Mouse (Mus musculus) forebrain, postnatal 0 days (tissue): ENCODE data around the gene 2310034G01Rik. TPM values are rescaled to one million over a fixed set of nuclear protein-coding genes. Genes with fewer than 3 reads are reported as not detected.
A peak's percentile ranks its signal among the peaks of the same experiment; 100 is the strongest.

ENCODE experiments used
- ATAC-seq: fragments of 200-750 bp; cut with Nextera tagmentation; 2 replicates; pipeline ENCODE4 v1.8.0; 2017; ENCODE audit warnings: mild to moderate bottlenecking, moderate library complexity
- DNase-seq: peaks from one replicate; pipeline ENCODE4 v3.0.0-alpha.2; 2015
- H3K27ac ChIP-seq: fragments of 300-500 bp; sonication (generic); 2 replicates; pipeline ENCODE4 v1.5.1; 2014; ENCODE audit warnings: low read depth, mild to moderate bottlenecking, antibody characterized with exemption, low read length, moderate library complexity, mixed read lengths
- H3K27me3 ChIP-seq: fragments of 300-500 bp; sonication (generic); 2 replicates; pipeline ENCODE4 v1.6.1; 2014; ENCODE audit warnings: mild to moderate bottlenecking, low read length, mixed read lengths; ENCODE audit not compliant: insufficient read depth
- H3K36me3 ChIP-seq: fragments of 300-500 bp; sonication (generic); 2 replicates; pipeline ENCODE4 v1.6.1; 2014; ENCODE audit warnings: mild to moderate bottlenecking, moderate library complexity; ENCODE audit not compliant: insufficient read depth
- H3K4me1 ChIP-seq: fragments of 300-500 bp; sonication (generic); 2 replicates; pipeline ENCODE4 v1.6.1; 2014; ENCODE audit warnings: antibody characterized with exemption; ENCODE audit not compliant: insufficient read depth
- H3K4me2 ChIP-seq: fragments of 300-500 bp; sonication (generic); 2 replicates; pipeline ENCODE4 v1.6.1; 2014; ENCODE audit warnings: low read depth, mild to moderate bottlenecking, moderate library complexity
- H3K4me3 ChIP-seq: fragments of 300-500 bp; sonication (generic); 2 replicates; pipeline ENCODE4 v1.5.1; 2014; ENCODE audit warnings: low read depth, low read length, mixed read lengths
- H3K9ac ChIP-seq: fragments of 300-500 bp; sonication (generic); 2 replicates; pipeline ENCODE4 v1.6.1; 2014; ENCODE audit warnings: mild to moderate bottlenecking
- H3K9me3 ChIP-seq: fragments of 300-500 bp; sonication (generic); 2 replicates; pipeline ENCODE4 v1.6.1; 2016; ENCODE audit warnings: low read length
- CTCF ChIP-seq: sonication (generic); IDR thresholded peaks from 2 replicates; pipeline ENCODE4 v1.5.1; 2016; ENCODE audit warnings: antibody characterized with exemption, control low read depth, low read depth
- WGBS: fragments of 180-500 bp; shearing (Covaris S2); extraction: QIAGEN DNeasy Blood & Tissue Kit; methylation state at CpG from one replicate; pipeline ENCODE4 v1.1.7; 2014; 5-methylcytosine and 5-hydroxymethylcytosine counted together
- polyA plus RNA-seq: library from polyadenylated mRNA; unstranded; fragments of >200 nt; fragmentation: Nextera tagmentation; extraction: Ambion mirVana; gene quantifications from 2 replicates; pipeline ENCODE4 v1.2.1, GENCODE M21; 2015
- total RNA-seq: library from RNA; depleted of rRNA; stranded (reverse); fragments of >200 nt; gene quantifications from 2 replicates; pipeline ENCODE4 v1.2.3, GENCODE M21; 2014

Gene 2310034G01Rik
- total and polyA plus RNA-seq, 2 experiments from 2014 or later = 2.3 to 4.3 TPM

DNA sequence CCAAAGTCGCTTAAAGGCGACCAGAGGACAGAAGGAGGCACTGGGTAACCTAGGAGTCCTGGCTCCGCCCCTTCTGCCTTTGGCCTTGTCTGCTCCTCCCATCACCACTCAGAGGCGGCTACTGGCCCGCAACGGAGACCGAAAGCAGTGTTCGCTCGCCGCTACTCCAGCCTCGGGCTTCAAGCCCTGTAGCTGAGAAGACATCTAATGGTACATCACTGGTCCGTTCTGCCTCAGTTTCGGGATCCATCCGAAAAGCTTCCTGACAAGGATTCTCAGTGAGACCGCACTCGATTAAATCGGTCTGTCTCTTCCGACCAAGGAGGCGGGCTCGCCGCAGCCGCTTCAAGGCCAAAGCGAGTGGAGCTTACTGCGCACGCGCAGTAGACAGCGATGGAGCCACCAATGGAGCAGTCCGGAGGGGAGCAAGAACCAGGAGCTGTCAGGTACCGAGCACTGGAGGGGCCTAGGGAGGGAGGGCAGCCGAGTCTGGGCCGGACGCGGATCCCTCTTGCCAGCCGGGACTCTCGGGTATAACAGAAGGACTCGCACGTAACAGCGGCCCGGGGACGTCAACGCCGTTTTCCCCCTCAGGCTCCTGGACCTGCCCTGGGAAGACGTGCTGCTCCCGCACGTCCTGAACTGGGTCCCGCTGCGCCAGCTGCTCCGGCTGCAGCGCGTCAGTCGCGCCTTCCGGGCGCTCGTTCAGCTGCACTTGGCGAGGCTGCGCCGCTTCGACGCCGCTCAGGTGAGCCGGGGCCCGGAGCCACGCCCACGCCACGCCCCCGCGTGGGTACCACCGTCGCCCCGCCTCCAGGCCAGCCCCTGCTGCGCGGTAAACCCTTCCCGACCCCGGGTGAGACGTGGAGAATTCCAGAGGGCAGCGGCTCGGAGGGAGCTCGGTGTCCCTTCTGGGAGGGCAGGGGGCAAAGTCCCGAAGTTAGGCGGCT lies 21.7 kb downstream of the 2310034G01Rik start, which contains the start of gene Fbxl15:
Gene Fbxl15 (plus strand): TSS at position 104 of the 950 bp plus-strand sequence.
- Histone ChIP-seq H3K27ac (peak within 1 kb of the TSS; percentile 97), H3K27me3 (no peaks in the 10 kb centered on the region), H3K36me3 (peaks cover 30% of the 10 kb centered on the region), H3K4me1 (peaks cover 7% of the 10 kb centered on the region), H3K4me3 (peak within 1 kb of the TSS; percentile 69), H3K9ac (peak within 1 kb of the TSS; percentile 74), H3K4me2 (peak within 1 kb of the TSS; percentile 95), H3K9me3 (no peaks in the 10 kb centered on the region)
- under 1% methylated on average over 79 of the region's 81 CpGs for WGBS
- peak; percentile 98 for DNase-seq
- no peak for TF ChIP-seq CTCF
- peak; percentile 91 for ATAC-seq

DNA sequence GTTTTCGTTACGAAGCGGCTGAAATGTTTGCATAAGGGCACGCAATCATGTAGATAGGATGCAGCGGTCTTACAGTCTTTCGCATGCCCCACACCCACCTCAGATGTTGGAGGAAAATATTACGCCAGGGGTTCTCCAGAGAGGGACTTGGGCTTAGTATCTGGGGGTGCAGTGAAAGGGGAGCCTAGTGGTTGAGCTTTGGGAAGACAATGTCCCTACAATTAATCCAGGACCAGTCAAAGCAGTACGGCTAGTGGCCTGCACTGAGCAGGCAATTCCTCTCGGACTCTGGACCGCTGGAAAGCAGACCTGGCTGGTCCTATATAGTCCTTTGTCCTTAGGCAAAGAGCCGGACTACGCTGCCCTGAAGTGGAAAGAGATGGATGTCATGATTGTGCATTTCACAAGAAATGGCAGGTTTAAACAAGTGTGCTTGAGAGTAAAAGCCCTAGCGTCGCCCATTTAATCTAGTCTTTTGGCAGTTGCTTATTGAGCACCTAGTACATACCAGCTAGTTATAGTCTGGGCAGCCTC lies 22.5 kb downstream of the 2310034G01Rik start:
- ATAC-seq = no peak
- H3K4me1 ChIP-seq = peaks cover 7% of the 10 kb centered on the region
- no peak for TF ChIP-seq CTCF
- H3K4me3 ChIP-seq = peak overlapping the region; percentile 69
- H3K4me2 ChIP-seq = peak overlapping the region; percentile 95
- peak overlapping the region; percentile 74 for H3K9ac ChIP-seq
- 29% methylated on average over 14 of the region's 14 CpGs for WGBS
- no peaks in the 10 kb centered on the region for H3K27me3 ChIP-seq
- DNase-seq = no peak
- H3K9me3 ChIP-seq = no peaks in the 10 kb centered on the region
- H3K27ac ChIP-seq = peak overlapping the region; percentile 97
- H3K36me3 ChIP-seq = peaks cover 34% of the 10 kb centered on the region

DNA sequence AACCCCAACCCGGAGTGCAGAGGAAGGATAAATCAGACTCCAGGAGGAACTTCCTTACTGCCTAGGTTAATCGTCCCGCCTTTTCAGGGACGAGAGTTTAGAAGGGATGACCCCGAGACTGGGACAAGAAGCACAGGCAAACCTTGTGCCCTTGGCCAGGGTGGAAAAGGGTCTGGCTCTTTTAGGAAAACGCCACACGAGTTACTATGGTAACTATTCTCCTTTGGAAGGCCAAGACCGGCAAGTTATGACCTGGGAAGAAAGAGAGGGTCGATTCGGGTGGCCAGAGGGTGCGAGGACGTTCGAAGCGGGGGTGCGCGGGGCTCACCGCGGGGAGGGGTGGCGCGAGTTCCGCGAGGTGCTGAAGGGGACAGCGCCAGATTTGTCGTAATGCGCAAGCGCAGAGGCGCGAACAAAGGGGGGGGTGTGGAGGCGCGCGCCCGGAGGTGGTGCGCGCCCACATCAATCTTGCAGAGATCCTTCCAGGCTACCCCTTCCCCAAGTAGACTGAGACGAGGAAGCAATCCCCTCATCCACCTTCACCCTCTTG lies 23.3 kb downstream of the 2310034G01Rik start, which contains the start of gene Psd:
Gene Psd (minus strand): TSS at position 401 of the 550 bp plus-strand sequence.
- no peaks in the 10 kb centered on the region for H3K27me3 ChIP-seq
- H3K36me3 ChIP-seq = peaks cover 28% of the 10 kb centered on the region
- WGBS = under 1% methylated on average over 35 of the region's 35 CpGs
- peak within 1 kb of the TSS; percentile 69 for H3K4me3 ChIP-seq
- ATAC-seq (peak; percentile 14), DNase-seq (peak; percentile 93)
- H3K4me2 ChIP-seq = peak within 1 kb of the TSS; percentile 95
- H3K9me3 ChIP-seq = no peaks in the 10 kb centered on the region
- peak within 1 kb of the TSS; percentile 97 for H3K27ac ChIP-seq
- no peak for TF ChIP-seq CTCF
- H3K9ac ChIP-seq = peak within 1 kb of the TSS; percentile 74
- H3K4me1 ChIP-seq = peaks cover 12% of the 10 kb centered on the region

DNA sequence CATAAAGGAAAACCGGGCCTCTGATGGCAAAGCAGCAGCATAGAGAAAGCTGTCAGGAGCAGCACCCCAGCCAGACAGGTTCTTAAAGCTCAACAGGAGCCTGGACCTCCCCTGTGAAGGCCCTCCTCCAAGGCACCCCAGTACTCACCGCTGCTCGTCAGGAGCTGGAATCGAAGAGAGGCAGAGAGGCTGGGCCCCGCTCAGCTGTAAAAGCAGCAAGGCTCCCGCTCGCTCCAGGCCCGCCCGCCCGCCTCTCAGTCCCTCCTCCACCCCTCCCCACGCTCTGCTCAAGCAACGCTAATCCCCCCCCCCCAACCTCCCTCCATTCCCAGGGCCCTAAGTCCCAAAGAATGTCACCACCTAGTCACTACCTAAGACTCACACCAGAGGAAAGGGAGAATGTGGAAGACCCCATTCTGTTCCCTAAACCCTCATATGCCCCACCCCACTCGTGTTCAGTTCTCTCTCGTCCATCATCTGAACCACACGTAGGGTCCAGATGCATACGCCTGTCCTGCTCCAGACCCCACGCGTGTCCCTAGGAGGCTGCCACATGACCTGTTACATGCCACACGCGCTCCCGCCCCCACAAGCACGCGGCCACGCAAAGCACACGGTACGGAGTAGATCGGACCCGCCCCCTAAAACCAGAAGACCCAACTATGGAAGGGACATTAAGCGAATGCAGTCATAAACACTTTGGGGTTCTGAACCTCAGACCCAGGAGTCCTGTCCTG lies 23.9 kb downstream of the 2310034G01Rik start:
- peaks cover 19% of the 10 kb centered on the region for H3K4me1 ChIP-seq
- ATAC-seq (no peak), DNase-seq (peak; percentile 67)
- H3K9me3 ChIP-seq = no peaks in the 10 kb centered on the region
- peaks cover 21% of the 10 kb centered on the region for H3K36me3 ChIP-seq
- TF ChIP-seq CTCF = no peak
- peak overlapping the region; percentile 69 for H3K4me3 ChIP-seq
- H3K27ac ChIP-seq = peak overlapping the region; percentile 97
- WGBS = 5% methylated on average over 29 of the region's 29 CpGs
- peak overlapping the region; percentile 95 for H3K4me2 ChIP-seq
- H3K27me3 ChIP-seq = no peaks in the 10 kb centered on the region
- peak overlapping the region; percentile 74 for H3K9ac ChIP-seq

DNA sequence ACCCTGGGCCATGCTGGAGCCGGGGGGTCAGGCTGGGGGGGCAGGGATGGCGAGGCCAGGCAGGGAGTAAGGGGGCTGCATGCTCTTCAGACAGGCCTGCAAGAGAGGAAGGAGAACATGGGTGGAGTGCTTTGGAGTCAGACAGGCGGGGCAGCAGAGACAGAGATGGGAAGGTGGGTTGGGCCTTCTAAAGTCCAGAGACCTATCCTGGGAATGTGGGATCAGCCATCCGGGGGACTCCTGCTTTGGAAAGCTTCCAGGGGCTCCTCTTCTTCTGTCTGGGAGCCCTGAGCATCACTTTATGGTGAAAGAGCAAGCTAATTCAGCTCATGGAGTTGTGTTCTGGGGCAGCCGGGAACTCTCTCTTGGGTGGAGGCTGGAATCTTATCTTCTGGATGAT lies 25.2 kb downstream of the 2310034G01Rik start:
- 73% methylated on average over 5 of the region's 5 CpGs for WGBS
- Histone ChIP-seq H3K4me1 (peaks cover 21% of the 10 kb centered on the region), H3K4me2 (peak overlapping the region; percentile 95), H3K4me3 (peak overlapping the region; percentile 69), H3K9ac (0 out of 2 replicates have a peak overlapping the region, but pooled peaks have one; percentile 10), H3K27me3 (no peaks in the 10 kb centered on the region), H3K27ac (no peak overlapping the region), H3K9me3 (no peaks in the 10 kb centered on the region), H3K36me3 (peaks cover 9% of the 10 kb centered on the region; the same call in 1 of the 2 replicates)
- ATAC-seq (no peak), DNase-seq (no peak)
- TF ChIP-seq CTCF = no peak

DNA sequence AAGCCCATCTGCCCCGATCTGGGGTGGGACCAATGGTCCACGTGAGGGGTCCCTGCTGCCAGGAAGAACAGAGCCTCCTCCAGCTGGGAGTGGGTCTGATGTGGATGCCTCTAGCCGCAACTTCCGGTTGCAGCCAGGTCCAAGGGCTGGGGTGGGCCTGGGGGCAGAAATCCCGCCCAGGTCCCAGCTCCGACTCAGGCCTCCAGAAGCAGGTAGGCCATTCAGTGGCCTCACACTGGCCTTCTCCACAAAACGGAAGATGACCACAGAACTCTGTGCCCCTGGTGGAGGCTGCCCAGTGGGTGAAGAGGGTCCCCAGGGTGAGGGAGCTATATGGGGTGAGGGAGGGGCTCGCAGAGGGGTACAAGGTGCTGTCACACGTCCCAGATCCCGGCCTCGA lies 25.7 kb downstream of the 2310034G01Rik start:
- no peak for ATAC-seq
- no peak for TF ChIP-seq CTCF
- no peak overlapping the region for H3K4me3 ChIP-seq
- H3K27ac ChIP-seq = no peak overlapping the region
- no peaks in the 10 kb centered on the region for H3K27me3 ChIP-seq
- peaks cover 9% of the 10 kb centered on the region; the same call in 1 of the 2 replicates for H3K36me3 ChIP-seq
- peak overlapping the region; percentile 95 for H3K4me2 ChIP-seq
- DNase-seq = no peak
- H3K9me3 ChIP-seq = no peaks in the 10 kb centered on the region
- 72% methylated on average over 11 of the region's 11 CpGs for WGBS
- peaks cover 20% of the 10 kb centered on the region for H3K4me1 ChIP-seq
- H3K9ac ChIP-seq = no peak overlapping the region
